Mouse (Mus musculus): ENCODE results near the gene Rab11fip3. TPM values are rescaled to one million over a fixed set of nuclear protein-coding genes. Genes with fewer than 3 reads are reported as not detected.
A peak's percentile ranks its signal among the peaks of the same experiment; 100 is the strongest.
"Not testable (repeated sequence)": the region's sequence is repeated elsewhere in the genome, so short reads cannot be mapped to it uniquely, and the experiment has no call there.

The Rab11fip3 gene
- total RNA-seq, 2 experiments from 2014 or later: 36.8 to 41.4 TPM

DNA sequence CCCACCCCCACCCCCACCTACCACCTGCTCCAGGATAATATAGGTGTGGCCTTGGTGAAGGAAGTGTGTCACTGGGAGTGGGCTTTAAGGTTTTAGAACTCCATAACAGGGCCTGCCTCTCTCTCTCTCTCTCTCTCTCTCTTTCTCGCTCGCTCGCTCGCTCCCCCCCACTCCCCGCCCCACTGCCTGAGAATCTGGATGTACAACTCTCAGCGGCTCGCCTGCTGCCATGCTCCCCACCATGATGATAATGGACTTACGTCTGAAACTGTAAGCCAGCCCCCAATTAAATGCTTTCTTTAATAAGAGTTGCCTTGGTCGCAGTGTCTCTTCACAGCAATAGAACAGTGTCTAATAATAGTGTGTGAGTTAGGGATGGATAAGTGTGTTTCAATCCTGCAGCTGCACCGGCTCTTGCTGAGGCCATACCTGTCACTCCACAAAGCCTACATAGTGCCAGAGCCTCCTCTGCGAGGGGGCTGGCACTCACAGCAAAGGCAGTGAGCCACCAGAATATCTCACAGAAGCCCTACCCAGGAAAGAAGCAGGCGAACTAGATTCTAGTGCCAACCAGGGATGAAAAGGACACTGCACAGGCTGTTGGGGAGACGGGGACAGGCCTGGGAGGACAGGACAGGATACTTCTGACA lies 26.6 kb downstream of the Rab11fip3 start:
- DNase-seq (ENCODE audit: low spot score in 2 of 2): no peak

DNA sequence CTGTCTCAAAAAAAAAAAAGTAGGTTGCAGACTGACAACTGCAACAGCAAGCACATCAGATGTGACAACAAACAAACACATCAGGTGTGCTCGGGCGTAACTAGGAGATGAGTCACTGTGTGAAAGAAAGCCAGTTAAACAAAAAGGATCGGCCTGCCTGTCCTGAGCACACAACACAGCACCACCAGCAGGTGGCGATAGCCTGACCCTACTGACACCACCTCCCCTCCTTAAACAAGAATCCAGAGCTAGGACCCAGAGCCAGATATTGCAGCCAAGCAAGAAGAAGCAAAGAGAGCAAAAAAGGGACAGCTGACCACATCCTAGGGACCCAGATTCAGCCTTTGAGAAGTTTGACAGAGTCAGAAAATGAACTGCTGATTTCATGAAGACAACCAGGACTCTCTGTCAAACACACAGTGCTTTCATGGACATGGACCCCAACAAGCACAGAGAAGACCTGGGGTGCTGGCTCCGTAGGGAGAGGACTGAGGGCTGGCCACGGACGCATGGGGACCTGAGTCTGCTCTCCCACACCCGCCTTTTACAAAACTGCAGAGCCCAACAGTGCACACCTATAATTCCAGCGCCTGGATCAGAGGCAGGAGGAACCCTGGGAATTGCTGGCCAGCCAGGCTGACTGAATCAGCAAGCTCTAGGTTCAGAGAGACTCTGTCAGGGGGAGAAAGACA lies 28.1 kb downstream of the Rab11fip3 start:
- peak; percentile 30 to 67 for DNase-seq (ENCODE audit: low spot score in 2 of 2)

DNA sequence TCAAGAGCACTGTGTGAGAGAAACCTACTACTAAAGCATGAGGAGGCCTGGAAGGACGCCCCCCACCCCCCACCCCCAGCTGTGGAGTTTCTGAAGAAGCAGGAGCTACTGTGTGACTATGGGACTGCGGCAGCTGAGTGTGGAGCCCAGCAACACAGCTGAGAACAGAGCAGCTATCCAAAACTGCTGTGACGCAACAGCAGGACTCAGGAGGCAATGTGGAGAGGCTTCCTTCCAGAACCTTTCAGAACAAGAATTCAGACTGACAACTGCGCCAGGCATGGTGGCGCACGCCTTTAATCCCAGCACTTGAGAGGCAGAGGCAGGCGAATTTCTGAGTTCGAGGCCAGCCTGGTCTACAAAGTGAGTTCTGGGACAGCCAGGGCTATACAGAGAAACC lies 28.6 kb downstream of the Rab11fip3 start:
- not testable (repeated sequence) for DNase-seq (ENCODE audit: low spot score in 2 of 2)

DNA sequence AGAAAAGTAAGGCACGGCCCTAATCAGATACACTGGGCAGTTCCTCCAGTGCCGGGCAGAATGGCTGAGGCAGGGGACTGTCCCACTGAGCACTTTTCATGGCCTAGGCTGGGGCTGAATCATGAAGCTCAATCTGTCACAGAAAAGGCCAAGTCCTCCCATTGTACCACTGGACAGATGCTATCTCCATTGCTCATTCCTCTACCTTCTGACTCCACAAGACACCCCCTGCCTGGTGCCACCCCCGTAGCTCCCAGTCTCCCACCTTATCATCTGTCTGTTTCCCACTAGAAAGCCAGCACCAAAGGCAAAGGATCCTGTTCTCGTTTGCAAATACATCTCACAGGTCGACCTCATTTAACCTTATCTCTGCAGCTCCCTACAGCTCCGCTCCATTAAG lies 37.3 kb downstream of the Rab11fip3 start:
- DNase-seq (ENCODE audit: low spot score in 2 of 2): no peak

DNA sequence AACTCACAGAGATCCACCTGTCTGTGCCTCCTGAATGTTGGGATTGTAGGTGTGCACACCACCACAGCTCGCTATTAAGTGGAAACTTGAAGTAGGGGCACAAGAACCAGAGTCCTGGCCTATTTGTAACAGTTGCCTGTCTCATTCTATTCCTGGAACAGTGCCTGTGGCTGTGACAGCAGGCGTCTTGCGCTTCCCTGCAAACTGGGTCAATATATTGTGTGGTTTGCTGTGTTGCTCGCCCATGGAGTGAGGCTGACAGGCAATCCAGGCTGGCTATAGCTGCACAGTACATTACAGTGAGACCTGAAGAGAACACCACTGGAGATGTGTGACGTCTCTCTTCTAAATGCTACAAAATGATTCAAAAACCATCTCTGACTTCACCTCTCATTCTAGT lies 37.8 kb downstream of the Rab11fip3 start:
- no peak for DNase-seq (ENCODE audit: low spot score in 2 of 2)

DNA sequence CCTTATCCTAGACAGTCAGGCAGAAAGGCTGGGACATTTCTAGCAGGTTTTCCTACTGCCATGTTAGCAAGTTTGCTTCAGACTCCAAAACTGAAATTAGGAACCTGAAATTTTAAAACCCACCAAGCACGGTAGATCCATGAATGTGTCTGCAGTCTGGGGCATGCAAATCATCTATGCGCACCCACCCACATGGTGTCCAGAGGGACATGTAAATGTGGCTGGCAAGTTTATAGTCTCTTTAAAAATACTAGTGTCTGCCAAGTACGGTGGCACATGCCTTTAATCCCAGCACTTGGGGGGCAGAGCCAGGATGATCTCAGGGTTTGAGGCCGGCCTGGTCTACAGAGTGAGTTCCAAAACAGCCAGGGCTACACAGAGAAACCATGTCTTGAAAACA lies 41.1 kb downstream of the Rab11fip3 start:
- no peak for DNase-seq (ENCODE audit: low spot score in 2 of 2)

- no peak for DNase-seq (ENCODE audit: low spot score in 2 of 2)
Measured at GRCm38 (mm10) chr17:26024674-26025073, 44.7 kb downstream of the Rab11fip3 start.

DNA sequence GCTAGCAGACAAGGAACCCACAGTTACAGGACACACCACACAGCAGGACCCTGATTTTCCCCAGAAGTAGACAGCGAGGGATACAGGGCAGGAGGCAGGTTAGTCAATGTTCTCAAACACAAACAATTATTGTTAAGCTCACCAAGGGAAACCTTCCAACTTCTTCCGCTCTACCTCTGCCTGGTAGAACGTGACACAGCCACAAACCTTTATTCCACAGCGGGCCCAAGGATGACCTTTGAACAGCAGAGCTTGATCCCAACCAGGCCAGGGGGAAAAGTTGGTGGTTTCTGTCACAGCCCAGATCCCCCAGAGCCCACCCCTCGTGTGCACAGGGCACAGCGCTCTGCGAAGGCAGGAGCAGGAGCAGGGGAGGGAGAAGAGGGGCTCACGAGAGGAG lies 45.4 kb downstream of the Rab11fip3 start:
- no peak for DNase-seq (ENCODE audit: low spot score in 2 of 2)

DNA sequence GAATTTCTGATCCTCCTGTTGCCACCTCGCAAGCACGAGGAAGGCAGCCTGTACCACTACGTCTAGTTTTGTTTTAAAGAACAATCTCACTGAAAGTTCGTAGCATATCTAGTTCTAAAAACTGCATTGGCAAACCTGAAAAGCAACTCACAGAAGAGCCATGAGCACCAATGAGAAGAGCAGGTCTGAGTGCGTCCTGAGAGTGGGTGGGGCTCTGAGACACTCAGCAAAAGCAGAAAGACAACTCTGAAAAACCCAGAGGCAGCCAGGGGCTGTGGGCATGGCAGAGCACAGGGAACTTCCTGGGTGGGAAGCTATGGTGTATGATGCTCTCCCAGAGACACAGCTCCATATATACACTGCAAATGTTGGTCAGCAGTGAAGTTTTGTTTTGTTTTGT lies 46.2 kb downstream of the Rab11fip3 start:
- no peak for DNase-seq (ENCODE audit: low spot score in 2 of 2)

DNA sequence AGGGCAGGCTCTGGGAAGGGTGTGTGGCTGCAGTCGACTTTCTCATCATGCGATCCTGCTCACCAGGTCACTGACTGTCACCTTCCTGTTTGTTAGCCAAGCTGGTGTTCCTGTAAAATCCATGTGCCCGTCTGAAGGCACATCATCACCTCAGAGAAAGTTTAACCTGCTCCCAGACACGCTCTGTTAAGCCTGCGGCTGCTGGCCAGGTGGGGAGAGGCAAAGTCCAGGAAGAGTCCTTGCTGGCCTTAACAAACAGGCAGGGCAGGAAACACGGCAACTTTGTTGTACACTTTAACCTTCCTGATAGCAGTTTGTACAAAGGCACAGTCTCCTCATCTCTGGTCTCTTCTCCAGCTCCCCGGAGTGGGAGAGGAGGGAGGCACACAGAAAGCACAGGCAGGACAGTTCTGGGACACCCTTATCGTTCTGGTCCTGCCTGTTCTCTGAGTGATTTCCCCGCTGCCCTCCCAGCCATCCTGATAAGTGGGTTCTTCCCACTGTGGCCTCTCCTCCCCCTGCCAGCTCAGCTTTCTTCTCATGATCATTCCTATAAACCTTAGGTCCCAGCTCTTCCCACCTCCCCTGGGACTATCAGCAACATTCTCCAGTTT lies 47.5 kb downstream of the Rab11fip3 start:
- DNase-seq (ENCODE audit: low spot score in 2 of 2): no peak

- DNase-seq (ENCODE audit: low spot score in 2 of 2): no peak
Measured at GRCm38 (mm10) chr17:26020848-26021347, 48.5 kb downstream of the Rab11fip3 start.

- DNase-seq (ENCODE audit: low spot score in 2 of 2): no peak
Measured at GRCm38 (mm10) chr17:26018388-26018787, 51.0 kb downstream of the Rab11fip3 start.

GRCm38 (mm10) chr17:26017949-26018348 lies 51.4 kb downstream of the Rab11fip3 start:
- DNase-seq (ENCODE audit: low spot score in 2 of 2): no peak

DNA sequence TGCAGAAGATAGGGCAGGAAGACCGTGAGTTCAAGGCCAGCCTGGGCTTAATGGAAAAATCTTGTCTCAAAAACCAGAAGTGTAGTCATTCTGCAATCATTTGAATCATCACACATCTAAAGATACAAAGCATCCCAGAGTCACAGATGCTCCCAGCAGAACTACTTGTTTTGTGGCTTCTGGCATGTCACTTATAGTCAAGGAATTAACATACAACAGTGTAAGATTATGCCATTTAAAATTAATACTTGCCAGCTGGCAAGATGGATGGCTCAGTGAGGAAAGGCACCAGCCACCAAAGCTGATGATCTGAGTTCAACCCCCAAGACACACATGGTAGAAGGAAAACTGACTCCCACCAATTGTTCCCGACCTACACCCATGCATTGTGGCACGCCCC lies 52.3 kb downstream of the Rab11fip3 start:
- no peak for DNase-seq (ENCODE audit: low spot score in 2 of 2)

DNA sequence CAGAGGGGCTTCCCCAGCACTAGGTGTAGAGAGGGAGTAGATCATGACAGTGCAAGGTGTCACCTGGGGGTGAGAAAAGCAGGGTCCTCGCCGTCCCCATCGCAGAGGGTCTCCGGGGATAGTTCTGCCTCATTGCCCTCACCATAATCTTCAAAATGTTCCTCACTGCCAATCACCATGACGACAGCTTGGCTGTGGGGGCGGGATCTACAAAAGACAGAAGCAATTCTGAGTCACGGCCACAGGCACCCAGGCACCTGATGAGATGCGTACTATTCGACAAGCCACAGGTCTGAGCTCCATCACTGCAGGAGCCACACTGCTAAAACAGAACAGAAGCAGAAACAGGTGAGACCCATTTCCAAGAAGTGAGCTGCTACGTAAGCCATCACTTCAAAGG lies 55.6 kb downstream of the Rab11fip3 start:
- no peak for DNase-seq (ENCODE audit: low spot score in 2 of 2)

- peak; percentile 51 to 68 for DNase-seq (ENCODE audit: low spot score in 2 of 2)
Measured at GRCm38 (mm10) chr17:26011841-26012460, 57.4 kb downstream of the Rab11fip3 start.

DNA sequence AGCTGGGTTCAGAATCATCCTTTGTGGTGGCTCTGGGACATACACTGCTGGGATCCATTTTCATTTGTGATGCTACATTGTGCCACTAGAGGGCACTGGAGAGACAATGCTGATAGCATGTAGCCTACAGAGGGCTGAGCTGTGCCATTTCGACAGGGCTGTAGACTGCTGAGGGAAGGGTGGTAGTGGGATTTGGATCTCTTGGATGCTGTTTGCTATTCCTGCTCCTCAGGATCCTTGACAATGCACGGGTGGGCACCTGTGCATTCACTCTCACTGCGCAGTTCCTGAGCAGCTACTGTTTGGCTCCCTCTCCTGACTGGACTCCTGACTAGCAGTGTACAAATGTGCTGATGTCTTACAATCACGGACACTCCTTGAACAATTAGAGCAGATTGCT lies 59.8 kb downstream of the Rab11fip3 start:
- DNase-seq (ENCODE audit: low spot score in 2 of 2): peak; percentile 50 to 69

DNA sequence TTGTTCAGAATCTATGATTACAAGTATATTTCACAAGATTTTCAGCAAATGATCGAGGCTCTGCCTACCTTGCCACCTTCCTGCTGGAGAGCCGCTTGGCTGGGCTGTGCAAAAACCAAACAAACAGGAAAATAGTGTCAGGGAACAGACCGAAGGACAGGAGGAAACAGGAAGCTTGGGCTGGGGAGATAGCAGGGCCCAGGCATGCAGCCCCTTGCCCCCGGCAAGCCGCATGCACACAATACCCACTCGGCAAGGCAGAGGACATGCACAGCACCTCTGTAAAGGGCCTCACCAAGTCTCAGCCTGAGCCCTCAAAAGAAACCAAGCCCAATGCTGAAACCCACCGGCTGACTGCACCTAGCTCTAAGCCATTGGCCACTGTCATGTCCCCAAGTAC lies 60.6 kb downstream of the Rab11fip3 start:
- no peak for DNase-seq (ENCODE audit: low spot score in 2 of 2)

DNA sequence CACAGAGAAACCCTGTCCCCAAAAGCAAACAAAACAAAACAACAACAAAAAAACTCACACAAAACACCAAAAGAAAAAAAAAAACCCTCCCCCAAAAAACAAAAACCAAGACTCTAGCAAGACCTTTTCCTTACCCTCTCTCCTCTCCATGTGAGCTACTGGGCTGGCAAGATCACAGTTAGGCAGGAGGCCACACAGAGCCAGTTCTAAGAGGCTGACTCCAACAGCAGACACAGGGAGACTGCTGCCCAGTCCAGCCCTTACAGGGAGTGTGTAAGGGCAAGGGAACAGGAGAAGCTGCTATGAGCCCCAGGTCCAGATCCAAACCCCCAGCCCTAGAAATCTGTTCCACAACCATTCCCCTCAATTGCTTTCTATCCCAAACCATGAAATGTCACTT lies 61.0 kb downstream of the Rab11fip3 start:
- DNase-seq (ENCODE audit: low spot score in 2 of 2): no peak

- no peak for DNase-seq (ENCODE audit: low spot score in 2 of 2)
Measured at GRCm38 (mm10) chr17:26007646-26008045, 61.7 kb downstream of the Rab11fip3 start.

- no peak for DNase-seq (ENCODE audit: low spot score in 2 of 2)
Measured at GRCm38 (mm10) chr17:26005731-26006450, 63.5 kb downstream of the Rab11fip3 start.
